In the genomic region with DNA sequence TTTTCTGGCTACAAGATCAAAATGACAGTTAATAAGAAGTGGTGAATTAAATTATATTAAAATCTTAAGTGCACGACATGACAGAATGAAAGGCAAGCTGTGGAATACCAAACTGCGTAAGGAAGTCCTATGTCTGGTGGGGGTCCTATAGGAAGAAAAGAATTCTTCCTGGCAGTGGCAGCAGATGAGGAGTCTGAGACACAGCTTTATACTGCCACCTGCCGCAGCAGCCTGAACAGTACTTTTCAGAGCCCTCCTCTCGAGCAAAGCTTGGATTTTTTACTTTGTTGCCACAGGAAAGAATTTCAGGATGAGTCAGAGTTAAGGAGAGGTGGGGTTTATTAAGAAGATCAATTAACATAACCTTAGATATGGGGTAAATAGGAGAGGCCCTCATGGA, we compare ENCODE assay signal across 9 mouse cellular contexts. TPM values are rescaled to one million over a fixed set of nuclear protein-coding genes. Genes with fewer than 3 reads are reported as not detected.
DNase-seq lines count a peak whose midpoint lies in the region; ATAC-seq and TF ChIP-seq lines count a peak whose summit lies in the region.
"Had no signal": no experiment of that assay in that cellular context is flagged by ENCODE, and none has a peak within 500 bp of the region (broad histone marks: within the 10 kb centered on the region; RNA-seq: fewer than 3 reads in every experiment).

No protein-coding gene starts in this region.

- no peaks in the 10 kb centered on the region for H3K36me3 ChIP-seq in heart, postnatal 0 days (replicated peaks; ENCODE audit: control insufficient read depth, insufficient read depth, low read length)
- no peaks in the 10 kb centered on the region for H3K36me3 ChIP-seq in midbrain, embryonic 15.5 days (replicated peaks)
- no peaks in the 10 kb centered on the region for H3K36me3 ChIP-seq in midbrain, embryonic 10.5 days
- H3K36me3 ChIP-seq in embryonic facial prominence, embryonic 14.5 days (ENCODE audit: control insufficient read depth, insufficient read depth, low read length): no peaks in the 10 kb centered on the region
- H3K36me3 ChIP-seq: neural tube, embryonic 12.5 days had no signal

- TF ChIP-seq CTCF in heart, postnatal 0 days (IDR thresholded peaks at IDR 0.05; ENCODE audit: low read depth): peak; percentile 42

- ATAC-seq in heart, postnatal 0 days (ENCODE audit: insufficient read depth, low read depth): no peak
- ATAC-seq in midbrain, embryonic 15.5 days (replicated peaks): peak; percentile 75
- no peak for ATAC-seq in embryonic facial prominence, embryonic 14.5 days (ENCODE audit: low read depth)

- intact Hi-C loops in gastrocnemius, postnatal 14 days (cut with DNase I; ENCODE audit: low total_unique reads): loop anchor here (5.0 kb wide), 1 partner anchor 70 kb away; no protein-coding TSS in a partner anchor

- no peak overlapping the region for H3K27ac ChIP-seq in heart, postnatal 0 days (ENCODE audit: low read depth)
- no peak overlapping the region for H3K27ac ChIP-seq in midbrain, embryonic 15.5 days
- no peak overlapping the region for H3K27ac ChIP-seq in midbrain, embryonic 10.5 days (replicated peaks)
- no peak overlapping the region for H3K27ac ChIP-seq in embryonic facial prominence, embryonic 14.5 days (replicated peaks; ENCODE audit: low read depth, low read length)
- H3K27ac ChIP-seq: neural tube, embryonic 12.5 days had no signal

- 33% methylated on average over 4 of the region's 4 CpGs for WGBS in heart, postnatal 0 days
- 25% methylated on average over 4 of the region's 4 CpGs for WGBS in midbrain, embryonic 15.5 days
- WGBS in midbrain, embryonic 10.5 days: 27% methylated on average over 4 of the region's 4 CpGs
- WGBS in embryonic facial prominence, embryonic 14.5 days: 41% methylated on average over 4 of the region's 4 CpGs

- no peak for DNase-seq in heart, postnatal 0 days (ENCODE audit: low spot score)
- no peak for DNase-seq in heart, adult 8-10 months (ENCODE audit: low spot score)
- no peak for DNase-seq in midbrain, embryonic 10.5 days (ENCODE audit: low spot score)
- peak; percentile 23 for DNase-seq in embryonic facial prominence, embryonic 14.5 days (ENCODE audit: low spot score)
- DNase-seq in retina, embryonic 14.5 days (ENCODE audit: low spot score): peak; percentile 36
- DNase-seq in gastrocnemius, postnatal 14 days: no peak
- DNase-seq in spleen, adult 12 weeks (ENCODE audit: low spot score): no peak

- H3K27me3 ChIP-seq in heart, postnatal 0 days (ENCODE audit: control insufficient read depth, insufficient read depth, low read length): no peaks in the 10 kb centered on the region
- no peaks in the 10 kb centered on the region for H3K27me3 ChIP-seq in midbrain, embryonic 15.5 days (replicated peaks)
- peaks cover 19% of the 10 kb centered on the region; the same call in 1 of the 2 replicates for H3K27me3 ChIP-seq in midbrain, embryonic 10.5 days (ENCODE audit: low read depth, poor library complexity, severe bottlenecking)
- 0 out of 2 replicates have a peak, but pooled peaks cover 4% of the 10 kb centered on the region for H3K27me3 ChIP-seq in embryonic facial prominence, embryonic 14.5 days (replicated peaks; ENCODE audit: control insufficient read depth, insufficient read depth, low read length)
- H3K27me3 ChIP-seq: neural tube, embryonic 12.5 days had no signal

- no peaks in the 10 kb centered on the region for H3K9me3 ChIP-seq in heart, postnatal 0 days (replicated peaks; ENCODE audit: control insufficient read depth, low read length)
- H3K9me3 ChIP-seq in midbrain, embryonic 15.5 days: no peaks in the 10 kb centered on the region
- no peaks in the 10 kb centered on the region for H3K9me3 ChIP-seq in midbrain, embryonic 10.5 days (replicated peaks)
- no peaks in the 10 kb centered on the region for H3K9me3 ChIP-seq in embryonic facial prominence, embryonic 14.5 days (ENCODE audit: control insufficient read depth, low read length)
- H3K9me3 ChIP-seq: neural tube, embryonic 12.5 days had no signal

- H3K4me3 ChIP-seq in heart, postnatal 0 days (ENCODE audit: low read depth, low read length): no peak overlapping the region
- no peak overlapping the region for H3K4me3 ChIP-seq in midbrain, embryonic 15.5 days
- no peak overlapping the region for H3K4me3 ChIP-seq in midbrain, embryonic 10.5 days
- no peak overlapping the region for H3K4me3 ChIP-seq in embryonic facial prominence, embryonic 14.5 days (ENCODE audit: low read depth, low read length)
- H3K4me3 ChIP-seq: neural tube, embryonic 12.5 days had no signal

- H3K4me2 ChIP-seq in heart, postnatal 0 days (ENCODE audit: low read depth, low read length): no peak overlapping the region
- H3K4me2 ChIP-seq in midbrain, embryonic 15.5 days: no peak overlapping the region
- no peak overlapping the region for H3K4me2 ChIP-seq in embryonic facial prominence, embryonic 14.5 days (ENCODE audit: low read depth, low read length)
- H3K4me2 ChIP-seq: neural tube, embryonic 12.5 days had no signal

- TF ChIP-seq EP300 in heart, postnatal 0 days (IDR thresholded peaks at IDR 0.05; ENCODE audit: low read depth): no peak

- H3K9ac ChIP-seq in heart, postnatal 0 days (replicated peaks; ENCODE audit: low read depth, low read length): no peak overlapping the region
- H3K9ac ChIP-seq in midbrain, embryonic 15.5 days: no peak overlapping the region
- no peak overlapping the region for H3K9ac ChIP-seq in embryonic facial prominence, embryonic 14.5 days (ENCODE audit: low read depth, low read length)
- H3K9ac ChIP-seq: neural tube, embryonic 12.5 days had no signal

- no peaks in the 10 kb centered on the region for H3K4me1 ChIP-seq in heart, postnatal 0 days (ENCODE audit: control insufficient read depth, insufficient read depth)
- H3K4me1 ChIP-seq in midbrain, embryonic 15.5 days: no peaks in the 10 kb centered on the region
- H3K4me1 ChIP-seq in midbrain, embryonic 10.5 days: no peaks in the 10 kb centered on the region
- no peaks in the 10 kb centered on the region for H3K4me1 ChIP-seq in embryonic facial prominence, embryonic 14.5 days (ENCODE audit: control insufficient read depth, insufficient read depth, low read length)
- H3K4me1 ChIP-seq: neural tube, embryonic 12.5 days had no signal

RNA-seq across cellular contexts. Expression of a gene that starts 11.5 kb away (rescaled TPM):
- total RNA-seq in heart, postnatal 0 days (2014; rRNA removed; ENCODE audit: low replicate concordance): 7.8 and 16.2 TPM in 2 replicates
- polyA plus RNA-seq in heart, postnatal 0 days (2015; fragmentation: Nextera tagmentation; extraction: Ambion mirVana): 6.2 and 6.4 TPM in 2 replicates
- total RNA-seq in heart, adult 8-10 months (2022): 1 to 10 TPM; 5.2 to 8.5 (median 7.1) TPM
- 4.0 and 4.8 TPM in 2 replicates for polyA plus RNA-seq in midbrain, embryonic 15.5 days (2015; fragmentation: Nextera tagmentation; extraction: Ambion mirVana)
- polyA plus RNA-seq in midbrain, embryonic 10.5 days (2016; fragmentation: Nextera tagmentation; extraction: Ambion mirVana): 4.7 and 4.8 TPM in 2 replicates
- polyA plus RNA-seq in embryonic facial prominence, embryonic 14.5 days (2014; fragmentation: Nextera tagmentation; extraction: Ambion mirVana): 9.2 and 9.3 TPM in 2 replicates
- total RNA-seq in gastrocnemius, postnatal 14 days (2021): 1 to 10 TPM; 6.3 to 7.6 TPM

RNA-seq across cellular contexts. Expression of a gene that starts 15.7 kb away (rescaled TPM):
- 40.6 and 41.4 TPM in 2 replicates for total RNA-seq in heart, postnatal 0 days (2014; rRNA removed; ENCODE audit: low replicate concordance)
- polyA plus RNA-seq in heart, postnatal 0 days (2015; fragmentation: Nextera tagmentation; extraction: Ambion mirVana): 77.2 and 82.3 TPM in 2 replicates
- total RNA-seq in heart, adult 8-10 months (2022): 10 to 100 TPM; 18.4 to 33.8 (median 24.7) TPM
- polyA plus RNA-seq in midbrain, embryonic 15.5 days (2015; fragmentation: Nextera tagmentation; extraction: Ambion mirVana): 130 and 146 TPM in 2 replicates
- polyA plus RNA-seq in midbrain, embryonic 10.5 days (2016; fragmentation: Nextera tagmentation; extraction: Ambion mirVana): 65.2 and 68.5 TPM in 2 replicates
- 120 and 124 TPM in 2 replicates for polyA plus RNA-seq in embryonic facial prominence, embryonic 14.5 days (2014; fragmentation: Nextera tagmentation; extraction: Ambion mirVana)
- total RNA-seq in gastrocnemius, postnatal 14 days (2021): 10 to 100 TPM; 25.2 to 26.2 TPM

Comparison
In these comparisons a context has a peak if more than half of its experiments do, and no peak if none do; other contexts are left out.
1. DNase-seq: peak in embryonic facial prominence, embryonic 14.5 days (single experiment) and retina, embryonic 14.5 days (single experiment); none in heart, postnatal 0 days (single experiment), heart, adult 8-10 months (single experiment), midbrain, embryonic 10.5 days (single experiment), gastrocnemius, postnatal 14 days (single experiment) and spleen, adult 12 weeks (single experiment).